Mouse (Mus musculus) macrophage (primary cell): ENCODE results near the gene Scrg1. TPM values are rescaled to one million over a fixed set of nuclear protein-coding genes. Genes with fewer than 3 reads are reported as not detected.
"Not testable (repeated sequence)": the region's sequence is repeated elsewhere in the genome, so short reads cannot be mapped to it uniquely, and the experiment has no call there.

Experiments used
- H3K27ac ChIP-seq: fragments of 350-480 bp; formaldehyde crosslinking; 2 replicates; pipeline ENCODE4 v1.9.0; 2021
- H3K36me3 ChIP-seq: fragments of 350-480 bp; formaldehyde crosslinking; 2 replicates; pipeline ENCODE4 v1.9.0; 2021; ENCODE audit errors: inconsistent target
- H3K4me3 ChIP-seq: fragments of 350-480 bp; formaldehyde crosslinking; 2 replicates; pipeline ENCODE4 v1.9.0; 2021; ENCODE audit errors: inconsistent target
- H3K79me2 ChIP-seq: fragments of 350-480 bp; formaldehyde crosslinking; 2 replicates; pipeline ENCODE4 v1.9.0; 2021; ENCODE audit errors: inconsistent target
- WGBS: methylation state at CpG from one replicate; pipeline ENCODE4 v1.1.7; 2026; ENCODE audit warnings: inconsistent platforms; ENCODE audit not compliant: missing documents; 5-methylcytosine and 5-hydroxymethylcytosine counted together
- polyA plus RNA-seq: library from polyadenylated mRNA; stranded (reverse); fragments of 250-400 nt; gene quantifications from 3 replicates; pipeline ENCODE4 v1.2.4, GENCODE M21; 2018; ENCODE audit warnings: inconsistent platforms
- total RNA-seq, 78 experiments: library from RNA; depleted of rRNA; stranded (reverse); fragments of 250-400 nt; gene quantifications; 1 replicate in 9 of 78; 2 replicates in 24 of 78; 3 replicates in 43 of 78; 4 replicates in 2 of 78; pipeline ENCODE4 v1.2.4; 2018; ENCODE audit warnings: inconsistent platforms in 56 of 78

Gene Scrg1
- not detected for total RNA-seq (2018; cell fraction: chromatin; rRNA removed)
- not detected for total RNA-seq (2018; cell fraction: cytosol; rRNA removed)
- not detected for total RNA-seq (2018; cell fraction: nucleus; rRNA removed)
- polyA plus RNA-seq: not detected in 3 replicates

GRCm38 (mm10) chr8:57455765-57456164 lies at the start of gene Scrg1:
Scrg1 (plus strand) TSS chr8:57455923.
- Histone ChIP-seq H3K36me3 (no peaks in the 10 kb centered on the region), H3K4me3 (no peak within 1 kb of the TSS), H3K27ac (no peak within 1 kb of the TSS), H3K79me2 (no peaks in the 10 kb centered on the region)
- WGBS: 100% methylated on average over 3 of the region's 3 CpGs

GRCm38 (mm10) chr8:57406366-57406765 lies 49.4 kb upstream of the Scrg1 start:
- H3K27ac ChIP-seq: no peak overlapping the region
- no peaks in the 10 kb centered on the region for H3K36me3 ChIP-seq
- H3K4me3 ChIP-seq: no peak overlapping the region
- 49% methylated on average over 4 of the region's 4 CpGs for WGBS
- no peaks in the 10 kb centered on the region for H3K79me2 ChIP-seq

- 88% methylated on average over 1 of the region's 2 CpGs for WGBS
- H3K79me2 ChIP-seq: no peaks in the 10 kb centered on the region
- no peaks in the 10 kb centered on the region for H3K36me3 ChIP-seq
- H3K27ac ChIP-seq: no peak overlapping the region
- H3K4me3 ChIP-seq: no peak overlapping the region
These were observed 46.4 kb upstream of the Scrg1 start for GRCm38 (mm10) chr8:57409333-57409732.

GRCm38 (mm10) chr8:57409779-57410472 lies 45.8 kb upstream of the Scrg1 start:
- no peak overlapping the region for H3K4me3 ChIP-seq
- no peak overlapping the region for H3K27ac ChIP-seq
- no peaks in the 10 kb centered on the region for H3K36me3 ChIP-seq
- WGBS: 45% methylated on average over 15 of the region's 15 CpGs
- no peaks in the 10 kb centered on the region for H3K79me2 ChIP-seq

- H3K27ac ChIP-seq: no peak overlapping the region
- no peaks in the 10 kb centered on the region for H3K36me3 ChIP-seq
- 33% methylated on average over 16 of the region's 16 CpGs for WGBS
These were observed 45.3 kb upstream of the Scrg1 start for GRCm38 (mm10) chr8:57410473-57410863.

GRCm38 (mm10) chr8:57411366-57411765 lies 44.4 kb upstream of the Scrg1 start:
- H3K27ac ChIP-seq: no peak overlapping the region
- H3K4me3 ChIP-seq: no peak overlapping the region
- H3K79me2 ChIP-seq: no peaks in the 10 kb centered on the region
- WGBS: 91% methylated on average over 6 of the region's 6 CpGs
- H3K36me3 ChIP-seq: no peaks in the 10 kb centered on the region

More at GRCm38 (mm10) chr8:57410473-57410863, 45.3 kb upstream of the Scrg1 start:
- Histone ChIP-seq H3K4me3 (no peak overlapping the region), H3K79me2 (no peaks in the 10 kb centered on the region)

- H3K36me3 ChIP-seq: no peaks in the 10 kb centered on the region
- no peaks in the 10 kb centered on the region for H3K79me2 ChIP-seq
- H3K27ac ChIP-seq: no peak overlapping the region
- WGBS: 61% methylated on average over 5 of the region's 5 CpGs
- no peak overlapping the region for H3K4me3 ChIP-seq
These were observed 38.9 kb upstream of the Scrg1 start for GRCm38 (mm10) chr8:57416827-57417226.

- Histone ChIP-seq H3K4me3 (no peak overlapping the region), H3K36me3 (no peaks in the 10 kb centered on the region), H3K27ac (no peak overlapping the region), H3K79me2 (no peaks in the 10 kb centered on the region)
- 8% methylated on average over 3 of the region's 3 CpGs for WGBS
These were observed 29.6 kb upstream of the Scrg1 start for GRCm38 (mm10) chr8:57426074-57426473.

- Histone ChIP-seq H3K27ac (no peak overlapping the region), H3K36me3 (no peaks in the 10 kb centered on the region), H3K79me2 (no peaks in the 10 kb centered on the region), H3K4me3 (no peak overlapping the region)
- 15% methylated on average over 18 of the region's 18 CpGs for WGBS
These were observed 27.9 kb upstream of the Scrg1 start for GRCm38 (mm10) chr8:57427581-57428366.

GRCm38 (mm10) chr8:57428566-57428965 lies 27.2 kb upstream of the Scrg1 start:
- H3K27ac ChIP-seq: no peak overlapping the region
- WGBS: 46% methylated on average over 1 of the region's 1 CpGs
- H3K79me2 ChIP-seq: no peaks in the 10 kb centered on the region
- H3K36me3 ChIP-seq: no peaks in the 10 kb centered on the region
- H3K4me3 ChIP-seq: no peak overlapping the region

- Histone ChIP-seq H3K79me2 (no peaks in the 10 kb centered on the region), H3K27ac (no peak overlapping the region), H3K36me3 (no peaks in the 10 kb centered on the region), H3K4me3 (no peak overlapping the region)
- 45% methylated on average over 18 of the region's 18 CpGs for WGBS
These were observed 26.4 kb upstream of the Scrg1 start for GRCm38 (mm10) chr8:57429166-57429887.

- H3K4me3 ChIP-seq, H3K27ac ChIP-seq, H3K36me3 ChIP-seq, H3K79me2 ChIP-seq: not testable (repeated sequence)
- 76% methylated on average over 5 of the region's 5 CpGs for WGBS
These were observed 25.8 kb upstream of the Scrg1 start for GRCm38 (mm10) chr8:57429888-57430274.

GRCm38 (mm10) chr8:57430901-57431300 lies 24.8 kb upstream of the Scrg1 start:
- no peak overlapping the region for H3K27ac ChIP-seq
- no peaks in the 10 kb centered on the region for H3K79me2 ChIP-seq
- H3K36me3 ChIP-seq: no peaks in the 10 kb centered on the region
- H3K4me3 ChIP-seq: no peak overlapping the region
- 87% methylated on average over 11 of the region's 11 CpGs for WGBS

- no peak overlapping the region for H3K27ac ChIP-seq
- WGBS: 16% methylated on average over 5 of the region's 5 CpGs
- no peaks in the 10 kb centered on the region for H3K79me2 ChIP-seq
- no peak overlapping the region for H3K4me3 ChIP-seq
- no peaks in the 10 kb centered on the region for H3K36me3 ChIP-seq
These were observed 22.9 kb upstream of the Scrg1 start for GRCm38 (mm10) chr8:57432802-57433201.
